Mouse (Mus musculus) testis, adult 2 months (tissue): ENCODE results near the gene Vstm4.

ENCODE experiments used
- CTCF ChIP-seq: fragments of 200-500 bp; IDR thresholded peaks from 2 replicates; pipeline ENCODE4 v1.5.1; 2012; ENCODE audit warnings: low read depth, mild to moderate bottlenecking, inconsistent platforms, low read length, moderate library complexity; ENCODE audit not compliant: control insufficient read depth, insufficient read depth, insufficient replicate concordance
- POLR2A ChIP-seq: fragments of 200-500 bp; IDR thresholded peaks from 2 replicates; pipeline ENCODE4 v1.6.1; 2012; ENCODE audit warnings: low read depth, mild to moderate bottlenecking, inconsistent platforms, low read length, moderate library complexity; ENCODE audit not compliant: control insufficient read depth

DNA sequence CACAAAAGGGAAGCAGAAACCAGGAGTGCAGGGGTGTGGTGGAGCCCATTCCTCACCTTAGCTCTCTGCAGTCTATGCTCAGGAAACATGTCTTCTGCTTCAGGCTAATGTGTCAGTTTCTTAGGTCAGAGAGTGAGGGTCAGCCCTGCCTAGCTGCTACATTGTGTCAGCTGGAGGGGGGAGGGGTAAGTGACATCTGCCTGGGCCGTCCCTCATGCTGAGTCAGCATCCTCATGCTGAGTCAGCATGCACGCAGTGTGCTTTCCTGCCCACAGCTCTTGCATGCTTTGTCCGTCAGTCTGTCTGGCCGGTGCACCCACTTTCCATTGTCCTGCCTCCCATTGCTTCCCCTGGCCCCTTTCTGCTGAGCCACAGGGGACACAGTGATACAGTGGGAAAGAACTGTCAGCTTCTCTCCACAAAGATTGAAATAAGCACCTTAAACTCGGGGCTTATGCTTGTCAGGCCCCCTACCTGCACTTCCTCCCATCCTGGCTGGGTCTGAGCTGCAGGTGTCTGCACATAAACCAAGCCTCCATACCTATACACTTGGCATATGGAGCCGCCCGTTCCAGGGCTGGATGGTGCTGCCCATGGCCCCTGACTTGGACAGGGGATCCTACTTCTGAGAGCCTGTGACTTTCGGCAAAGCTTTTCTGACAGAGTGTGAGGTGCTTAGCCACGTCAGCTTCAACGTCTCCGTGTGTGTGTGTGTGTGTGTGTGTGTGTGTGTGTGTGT, 3.4 kb downstream of the Vstm4 start:
- TF ChIP-seq POLR2A (no peak; the same call in 1 of the 2 replicates), CTCF (no peak)
